Mouse (Mus musculus) left cerebral cortex, postnatal 25 days (tissue): ENCODE measurements at regions not wholly inside any gene's neighbourhood (a gene's known extent, or its start where the extent isn't known, plus 50 kb on each side); places are given as distances from the start of the nearest gene placed in this dataset.

Experiments used
- DNase-seq, 2 experiments: peaks; one replicate each; pipeline ENCODE4 v3.0.0; 2022; ENCODE audit warnings: low spot score in 2 of 2, mixed read lengths in 1 of 2
- intact Hi-C: fragments of 180-260 bp; cut with DNase I; formaldehyde crosslinking; loops from one replicate; pipeline ENCODE4 v1.15.1; 2025

- no peak for DNase-seq
Measured at GRCm38 (mm10) chr6:117275915-117276314, 107.6 kb downstream of the Cxcl12 start.

DNA sequence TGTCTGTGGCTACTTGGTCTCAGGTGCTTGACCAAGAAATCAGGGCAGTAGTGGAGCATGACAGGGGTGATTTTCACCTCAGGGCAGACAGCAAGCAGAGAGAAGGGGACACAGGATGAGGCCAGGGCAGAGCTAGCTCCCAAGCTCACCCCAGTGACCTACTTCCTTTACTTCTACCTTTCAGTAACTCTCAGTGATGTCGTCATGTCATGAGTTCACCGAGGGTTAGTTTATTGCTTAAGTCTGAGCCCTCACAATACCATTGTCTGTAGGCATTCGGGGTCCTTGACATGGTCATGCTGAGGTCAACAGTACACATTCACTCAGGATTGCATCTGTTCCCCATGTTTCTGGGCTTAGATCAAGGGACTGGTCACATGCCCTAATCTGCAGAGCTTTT, 108.5 kb downstream of the Cxcl12 start:
- intact Hi-C loops: no loop called here
- DNase-seq: no peak

More at GRCm38 (mm10) chr6:117275915-117276314, 107.6 kb downstream of the Cxcl12 start:
- intact Hi-C loops: no loop called here

GRCm38 (mm10) chr6:117279297-117279696, 111.0 kb downstream of the Cxcl12 start:
- intact Hi-C loops: no loop called here
- DNase-seq: peak in 1 of 2 experiments; percentile 68

DNA sequence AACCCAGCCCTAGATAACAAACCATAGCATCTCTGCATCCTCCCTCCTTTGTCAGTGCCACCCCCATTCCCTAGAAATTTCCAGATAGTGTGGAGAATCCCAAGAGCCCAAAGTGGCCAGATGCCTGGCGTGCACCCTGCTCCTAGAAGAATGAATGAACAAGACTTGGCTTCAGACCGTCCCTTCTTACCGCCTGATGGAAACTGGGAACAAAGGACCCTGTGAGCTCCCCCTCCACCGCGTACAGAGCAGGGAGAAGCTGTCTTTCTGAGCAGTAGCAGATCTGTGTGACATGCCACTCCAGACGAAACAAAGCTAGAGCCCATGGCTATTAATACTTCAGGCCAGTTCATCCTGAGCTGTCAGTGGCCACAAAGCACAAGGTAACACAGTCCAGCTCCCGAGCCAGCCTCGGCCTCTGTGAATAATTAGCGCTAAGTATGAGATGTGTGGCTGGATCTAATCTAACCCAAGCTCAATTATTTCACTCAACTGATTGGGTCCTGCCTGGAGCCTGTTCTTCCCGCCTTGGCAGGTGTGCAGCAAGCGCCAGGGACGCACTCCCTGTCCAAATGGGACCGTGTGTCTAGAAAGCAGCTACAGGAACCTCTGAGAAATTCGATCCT, 111.6 kb downstream of the Cxcl12 start:
- intact Hi-C loops: no loop called here
- DNase-seq: peak in 1 of 2 experiments; percentile 60

DNA sequence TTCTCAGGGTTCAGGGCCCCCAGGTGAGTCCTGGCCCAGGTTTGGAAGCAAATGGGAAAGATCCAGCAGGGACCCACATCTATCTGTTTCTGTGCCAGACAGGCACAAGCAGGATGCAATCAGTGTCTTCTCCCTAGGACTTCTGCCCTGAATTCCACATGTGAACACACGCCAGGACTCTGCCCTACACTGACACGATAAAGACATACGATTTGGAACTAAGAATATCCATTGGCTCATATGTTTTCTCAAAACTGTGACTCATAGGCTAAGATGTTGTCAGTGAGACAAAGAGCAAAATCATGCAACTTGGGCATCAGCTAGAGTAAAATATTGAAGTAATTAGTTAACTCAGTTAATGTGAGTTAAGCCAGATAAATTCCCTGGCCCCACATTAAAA, 112.6 kb downstream of the Cxcl12 start:
- intact Hi-C loops: no loop called here
- no peak for DNase-seq

GRCm38 (mm10) chr6:117283616-117284015, 115.3 kb downstream of the Cxcl12 start:
- DNase-seq: no peak
- intact Hi-C loops: no loop called here

DNA sequence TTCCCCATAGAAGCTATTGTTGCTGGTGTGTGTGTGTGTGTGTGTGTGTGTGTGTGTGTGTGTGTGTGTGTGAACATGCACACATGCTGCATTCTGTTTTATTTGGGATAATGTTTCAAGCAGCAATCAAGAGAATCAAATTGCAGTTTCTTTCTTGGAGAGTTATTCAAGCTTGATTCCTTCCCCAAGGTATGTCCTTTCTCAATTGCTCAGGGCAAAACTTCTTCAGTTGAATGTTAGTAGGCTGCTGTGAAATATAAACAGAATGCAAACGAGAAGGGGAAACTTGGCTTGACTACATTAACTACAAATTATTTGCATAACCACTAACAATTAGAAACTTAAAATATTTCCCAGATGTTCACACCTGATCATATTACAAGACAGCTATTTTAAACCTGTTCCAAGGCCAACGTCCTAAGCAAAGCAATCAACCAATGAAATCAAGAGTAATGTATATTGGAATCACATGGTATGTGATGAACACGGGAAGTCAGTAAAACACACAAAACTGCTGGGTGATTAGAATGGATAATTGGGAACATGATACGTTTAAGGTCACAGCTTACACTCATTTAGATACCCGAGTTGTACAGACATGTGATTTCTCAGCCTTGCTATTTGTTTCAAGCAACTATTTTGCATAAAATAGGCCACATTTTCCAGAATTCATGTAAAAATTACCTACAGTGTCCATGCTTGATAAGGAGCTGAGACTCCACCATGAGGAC, 116.2 kb downstream of the Cxcl12 start:
- DNase-seq: no peak
- intact Hi-C loops: no loop called here

DNA sequence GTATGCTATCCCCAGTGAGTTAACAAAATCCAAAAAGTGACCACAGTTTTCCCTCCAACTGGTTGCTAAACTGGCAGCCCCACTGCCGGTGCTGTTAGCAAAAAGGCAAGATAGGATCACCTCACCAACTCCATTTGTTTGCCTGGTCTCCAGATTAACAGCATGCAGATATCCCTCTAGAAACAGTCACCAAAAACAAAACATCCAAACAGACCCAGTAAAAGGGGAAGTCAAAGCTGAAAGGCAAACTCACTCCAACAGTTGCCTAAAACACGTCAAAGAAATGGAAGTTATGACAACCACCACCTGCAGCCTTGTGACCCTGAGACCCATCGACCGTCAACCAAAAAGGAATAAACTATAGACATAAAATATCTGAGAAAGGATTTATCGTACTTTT, 119.1 kb downstream of the Cxcl12 start:
- intact Hi-C loops: no loop called here
- DNase-seq: no peak

DNA sequence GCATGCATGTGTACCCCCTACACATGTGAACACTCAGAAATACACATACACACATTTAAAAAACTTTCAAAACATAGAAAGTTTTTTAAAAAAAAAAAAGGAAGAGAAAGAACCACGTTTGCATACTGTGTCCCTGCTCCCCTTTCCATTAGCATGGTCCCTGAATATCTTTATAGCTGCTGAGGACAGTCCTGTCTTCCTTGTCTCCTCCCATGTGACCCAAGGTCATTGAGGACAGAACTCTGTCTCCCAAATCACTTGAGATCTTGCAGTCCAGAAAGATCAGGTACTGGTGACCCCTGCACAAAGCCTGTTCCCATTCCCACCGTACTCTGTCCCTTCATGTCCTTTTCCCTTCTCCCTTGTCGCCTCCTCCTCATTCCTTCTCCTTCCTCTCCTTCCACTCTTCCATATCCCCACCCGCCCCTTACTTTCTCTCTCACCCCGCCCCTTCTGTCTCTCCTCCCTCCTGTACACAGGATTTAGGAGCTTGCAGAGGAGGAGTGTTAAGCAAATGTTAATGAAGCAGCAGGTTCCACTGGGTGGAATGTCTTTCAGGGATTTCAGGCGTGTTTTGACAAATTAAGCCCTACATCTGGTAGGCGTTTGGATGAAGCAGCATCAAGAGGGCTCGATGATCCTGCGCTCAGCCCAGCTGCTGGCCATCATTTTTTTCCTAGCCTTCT, 125.6 kb downstream of the Cxcl12 start:
- DNase-seq: peak in 1 of 2 experiments; percentile 49
- intact Hi-C loops: no loop called here

- DNase-seq: no peak
- intact Hi-C loops: no loop called here
Measured at GRCm38 (mm10) chr6:117297918-117298317, 129.6 kb downstream of the Cxcl12 start.

- intact Hi-C loops: no loop called here
- no peak for DNase-seq
Measured at GRCm38 (mm10) chr6:117299503-117300288, 131.4 kb downstream of the Cxcl12 start.

- no peak for DNase-seq
- intact Hi-C loops: no loop called here
Measured at GRCm38 (mm10) chr6:117303361-117303760, 135.0 kb downstream of the Cxcl12 start.

DNA sequence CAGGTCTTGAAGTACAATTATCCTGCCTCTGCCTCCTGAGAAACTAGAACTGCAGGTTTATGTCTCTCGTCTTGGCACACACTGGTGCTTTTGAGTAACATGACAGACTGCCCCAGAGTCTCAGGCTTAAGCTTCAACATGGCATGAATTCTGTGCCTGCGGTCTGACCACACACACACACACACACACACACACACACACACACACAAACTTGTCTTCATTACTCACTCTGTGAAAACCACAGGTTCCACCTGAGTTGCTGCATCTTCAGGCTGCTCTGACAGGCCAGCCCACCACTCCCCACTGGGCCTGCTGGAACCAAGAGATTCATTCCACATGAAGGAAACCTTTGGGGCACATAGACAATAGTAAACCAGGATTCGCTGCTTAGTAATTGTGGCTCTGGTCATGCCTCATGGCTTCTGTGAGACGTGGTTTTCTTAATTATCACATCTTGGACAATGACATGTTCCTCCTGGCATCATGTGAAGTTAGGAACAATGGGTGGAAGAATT, 137.5 kb downstream of the Cxcl12 start:
- DNase-seq: no peak
- intact Hi-C loops: no loop called here

- DNase-seq: no peak
- intact Hi-C loops: no loop called here
Measured at GRCm38 (mm10) chr6:117308636-117309035, 140.3 kb downstream of the Cxcl12 start.

- intact Hi-C loops: no loop called here
- peak; percentile 53 to 72 for DNase-seq
Measured at GRCm38 (mm10) chr6:117312891-117313781, 144.8 kb downstream of the Cxcl12 start.

DNA sequence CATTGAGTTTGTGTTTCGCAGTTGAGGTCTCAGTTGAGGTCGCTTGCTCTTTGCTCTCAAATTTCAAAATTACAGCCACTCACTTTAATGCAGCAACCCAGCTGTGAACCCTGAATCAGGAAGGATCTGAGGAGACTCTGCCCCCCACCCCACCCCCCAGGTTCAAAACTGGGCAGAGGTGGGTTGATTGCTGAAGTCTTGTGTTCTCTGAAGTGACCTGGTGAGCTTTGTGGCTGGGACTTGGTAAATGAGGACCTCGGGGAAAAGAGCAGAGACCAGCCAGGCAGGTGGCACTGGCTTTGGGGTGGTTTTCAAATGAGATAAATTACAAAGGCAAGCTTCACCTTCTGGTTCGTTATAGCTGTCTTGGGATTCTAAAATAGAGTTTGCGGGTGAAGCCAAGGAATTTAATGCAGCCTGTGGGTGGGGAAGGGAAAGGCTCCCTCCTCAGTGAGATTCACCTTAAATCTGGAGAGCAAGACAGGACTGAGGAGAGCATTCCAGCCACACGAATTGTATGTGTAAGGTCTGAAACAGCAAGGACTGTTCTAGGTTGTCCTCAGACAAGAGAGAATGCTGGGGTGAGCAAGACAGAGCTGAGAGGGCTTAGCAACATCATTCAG, 145.7 kb downstream of the Cxcl12 start:
- intact Hi-C loops: no loop called here
- peak in 1 of 2 experiments; percentile 53 for DNase-seq

GRCm38 (mm10) chr6:117323301-117323700, 155.0 kb downstream of the Cxcl12 start:
- intact Hi-C loops: no loop called here
- DNase-seq: no peak

DNA sequence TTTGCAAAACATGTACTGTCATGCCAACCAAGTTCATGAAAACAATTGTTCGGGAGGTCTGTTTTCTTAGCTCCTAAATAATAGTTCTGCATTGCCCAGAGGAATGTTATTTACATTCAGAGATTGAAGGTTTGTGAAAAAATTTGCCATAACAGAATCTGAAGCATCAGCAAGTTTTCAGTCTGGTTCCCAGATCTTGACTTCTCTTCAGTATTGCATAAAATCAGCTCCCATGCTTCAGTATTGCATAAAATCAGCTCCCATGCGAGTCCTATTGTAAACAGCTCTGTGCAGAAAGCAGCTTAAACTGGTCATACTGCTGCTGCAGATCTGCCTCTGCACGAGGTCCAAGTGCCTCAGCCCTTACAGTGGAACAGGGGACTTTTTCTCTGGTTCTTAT, 155.5 kb downstream of the Cxcl12 start:
- no peak for DNase-seq
- intact Hi-C loops: no loop called here
